Mouse (Mus musculus): Measurements from ENCODE around the gene Psma1. TPM values are rescaled to one million over a fixed set of nuclear protein-coding genes. Genes with fewer than 3 reads are reported as not detected.

Gene Psma1
- polyA plus RNA-seq, 1 experiment: 115 TPM

DNA sequence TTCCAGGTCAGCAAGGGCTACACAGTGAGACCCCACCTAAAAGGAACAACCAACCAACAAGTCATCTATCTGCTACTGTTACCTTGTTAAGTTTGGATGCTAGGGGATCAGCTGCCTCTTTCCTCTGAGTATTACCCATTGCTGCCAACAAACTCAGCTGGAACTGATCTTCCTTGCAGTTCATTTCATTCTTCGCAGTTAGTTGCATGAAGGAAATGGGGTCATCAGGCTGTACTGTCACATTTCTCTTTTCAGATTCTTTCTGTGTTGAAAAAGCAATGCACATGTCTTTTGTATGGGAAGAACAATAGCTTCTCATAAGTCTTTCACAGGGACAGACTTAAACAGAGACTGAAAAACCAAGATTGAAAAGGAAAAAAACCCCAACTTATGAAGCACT lies 49.4 kb downstream of the Psma1 start:
- H3K4me3 ChIP-seq (ENCODE audit: insufficient read depth, low read depth, low read length): no peak overlapping the region
- DNase-seq: no peak
- H3K27me3 ChIP-seq (replicated peaks; ENCODE audit: control insufficient read depth, insufficient read depth, low read length): no peaks in the 10 kb centered on the region
- no peak overlapping the region for H3K27ac ChIP-seq (ENCODE audit: insufficient read depth, low read depth, low read length)
- H3K36me3 ChIP-seq (ENCODE audit: control insufficient read depth, insufficient read depth, low read length): peaks cover 16% of the 10 kb centered on the region
- WGBS: 78% methylated on average over 1 of the region's 1 CpGs
- no peak for TF ChIP-seq POLR2A (IDR thresholded peaks at IDR 0.05; ENCODE audit: low read depth, low read length)
- TF ChIP-seq CTCF (conservative IDR thresholded peaks at IDR 0.05; ENCODE audit: insufficient read depth, insufficient read length, low read depth, low read length): no peak
- peaks cover 2% of the 10 kb centered on the region; the same call in 1 of the 2 replicates for H3K4me1 ChIP-seq (ENCODE audit: control insufficient read depth, insufficient read depth, low read length)

- peaks cover 9% of the 10 kb centered on the region for H3K36me3 ChIP-seq (ENCODE audit: control insufficient read depth, insufficient read depth, low read length)
- TF ChIP-seq POLR2A (IDR thresholded peaks at IDR 0.05; ENCODE audit: low read depth, low read length) (no peak), CTCF (conservative IDR thresholded peaks at IDR 0.05; ENCODE audit: insufficient read depth, insufficient read length, low read depth, low read length) (no peak)
- H3K27me3 ChIP-seq (replicated peaks; ENCODE audit: control insufficient read depth, insufficient read depth, low read length): no peaks in the 10 kb centered on the region
- no peak overlapping the region for H3K4me3 ChIP-seq (ENCODE audit: insufficient read depth, low read depth, low read length)
- WGBS: 84% methylated on average over 4 of the region's 4 CpGs
- peaks cover 2% of the 10 kb centered on the region; the same call in 1 of the 2 replicates for H3K4me1 ChIP-seq (ENCODE audit: control insufficient read depth, insufficient read depth, low read length)
- H3K27ac ChIP-seq (ENCODE audit: insufficient read depth, low read depth, low read length): no peak overlapping the region
- no peak for DNase-seq
Measured at GRCm38 (mm10) chr7:114220433-114220832, 55.5 kb downstream of the Psma1 start.

DNA sequence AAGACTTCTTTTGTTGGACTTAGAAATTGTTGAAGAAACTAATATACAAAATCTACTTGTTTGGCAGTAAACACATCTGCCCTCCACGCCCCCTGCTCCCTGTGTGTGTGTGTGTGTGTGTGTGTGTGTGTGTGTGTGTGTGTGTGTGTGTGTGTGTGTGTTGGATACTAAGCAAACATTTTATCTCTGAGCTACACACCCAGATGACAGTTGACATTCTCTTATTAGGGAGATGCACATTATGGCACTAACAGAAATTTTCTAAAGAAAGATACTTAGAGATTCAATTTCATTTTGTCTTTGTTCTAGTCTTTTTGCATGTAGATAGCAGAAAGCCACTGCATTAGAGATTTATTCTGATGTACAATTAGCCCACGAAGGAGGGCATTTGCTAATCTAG lies 59.0 kb downstream of the Psma1 start:
- no peak for DNase-seq
- Histone ChIP-seq H3K36me3 (ENCODE audit: control insufficient read depth, insufficient read depth, low read length) (peaks cover 15% of the 10 kb centered on the region), H3K27me3 (replicated peaks; ENCODE audit: control insufficient read depth, insufficient read depth, low read length) (no peaks in the 10 kb centered on the region), H3K27ac (ENCODE audit: insufficient read depth, low read depth, low read length) (no peak overlapping the region), H3K4me1 (ENCODE audit: control insufficient read depth, insufficient read depth, low read length) (no peaks in the 10 kb centered on the region), H3K4me3 (ENCODE audit: insufficient read depth, low read depth, low read length) (no peak overlapping the region)
- TF ChIP-seq CTCF (conservative IDR thresholded peaks at IDR 0.05; ENCODE audit: insufficient read depth, insufficient read length, low read depth, low read length): no peak
- no peak for TF ChIP-seq POLR2A (IDR thresholded peaks at IDR 0.05; ENCODE audit: low read depth, low read length)
- WGBS: 88% methylated on average over 2 of the region's 2 CpGs

Other genes with a start within 250 kb of the Psma1 start
- 15.3 and 17.5 TPM in 2 replicates for gene Rras2, start 158.3 kb downstream of the Psma1 start, polyA plus RNA-seq (2012; rRNA removed)
- gene Copb1, start 21.4 kb downstream of the Psma1 start, polyA plus RNA-seq (2012; rRNA removed): 37.1 and 37.4 TPM in 2 replicates
- gene Pde3b, start 139.2 kb upstream of the Psma1 start, polyA plus RNA-seq (2012; rRNA removed): 5.6 and 8.9 TPM in 2 replicates